Mouse (Mus musculus) forebrain, embryonic 11.5 days (tissue): ENCODE results near the gene Sdccag8. TPM values are rescaled to one million over a fixed set of nuclear protein-coding genes. Genes with fewer than 3 reads are reported as not detected.
"Not testable (repeated sequence)": the region's sequence is repeated elsewhere in the genome, so short reads cannot be mapped to it uniquely, and the experiment has no call there.

Experiments
- ATAC-seq: fragments of 200-750 bp; cut with Nextera tagmentation; replicated peaks from 2 replicates; pipeline ENCODE4 v1.8.0; 2017; ENCODE audit warnings: moderate TSS enrichment; ENCODE audit not compliant: low FRiP score
- DNase-seq: peaks from one replicate; pipeline ENCODE4 v3.0.0-alpha.2; 2017; ENCODE audit warnings: low spot score
- H3K27ac ChIP-seq: fragments of 300-500 bp; sonication (generic); 2 replicates; pipeline ENCODE4 v1.5.1; 2014; ENCODE audit warnings: low read depth, low read length
- H3K27me3 ChIP-seq: fragments of 300-500 bp; sonication (generic); 2 replicates; pipeline ENCODE4 v1.6.1; 2014; ENCODE audit warnings: mild to moderate bottlenecking, low read length, mixed read lengths; ENCODE audit not compliant: control insufficient read depth, insufficient read depth
- H3K36me3 ChIP-seq: fragments of 300-500 bp; sonication (generic); 2 replicates; pipeline ENCODE4 v1.6.1; 2014; ENCODE audit warnings: mild to moderate bottlenecking, low read length, moderate library complexity, mixed read lengths; ENCODE audit not compliant: control insufficient read depth, insufficient read depth
- H3K4me1 ChIP-seq: fragments of 300-500 bp; sonication (generic); replicated peaks from 2 replicates; pipeline ENCODE4 v1.6.1; 2014; ENCODE audit warnings: low read length, mixed read lengths; ENCODE audit not compliant: control insufficient read depth, insufficient read depth
- H3K4me2 ChIP-seq: fragments of 300-500 bp; sonication (generic); 2 replicates; pipeline ENCODE4 v1.6.1; 2014; ENCODE audit warnings: low read depth, mild to moderate bottlenecking, low read length, moderate library complexity, mixed read lengths; ENCODE audit not compliant: severe bottlenecking
- H3K4me3 ChIP-seq: fragments of 300-500 bp; sonication (generic); 2 replicates; pipeline ENCODE4 v1.5.1; 2014; ENCODE audit warnings: low read depth, low read length
- H3K9ac ChIP-seq: fragments of 300-500 bp; sonication (generic); 2 replicates; pipeline ENCODE4 v1.6.1; 2014; ENCODE audit warnings: low read length
- H3K9me3 ChIP-seq: fragments of 300-500 bp; sonication (generic); 2 replicates; pipeline ENCODE4 v1.6.1; 2016; ENCODE audit warnings: low read length, mixed read lengths; ENCODE audit not compliant: control insufficient read depth
- WGBS: fragments of 180-500 bp; shearing (Covaris S2); extraction: QIAGEN DNeasy Blood & Tissue Kit; methylation state at CpG from one replicate; pipeline ENCODE4 v1.1.7; 2014; 5-methylcytosine and 5-hydroxymethylcytosine counted together
- polyA plus RNA-seq: library from polyadenylated mRNA; unstranded; fragments of >200 nt; fragmentation: Nextera tagmentation; extraction: Ambion mirVana; gene quantifications from 2 replicates; pipeline ENCODE4 v1.2.1, GENCODE M21; 2014

Gene Sdccag8
- polyA plus RNA-seq, 1 experiment from 2014 or later: 21.1 TPM

GRCm38 (mm10) chr1:176932320-176932950, 118.0 kb downstream of the Sdccag8 start:
- Histone ChIP-seq H3K36me3 (no peaks in the 10 kb centered on the region), H3K9ac (no peak overlapping the region), H3K4me1 (peaks cover 3% of the 10 kb centered on the region; the same call in 1 of the 2 replicates), H3K4me2 (no peak overlapping the region), H3K27ac (no peak overlapping the region), H3K27me3 (no peaks in the 10 kb centered on the region), H3K9me3 (no peaks in the 10 kb centered on the region), H3K4me3 (no peak overlapping the region)
- no peak for ATAC-seq
- WGBS: 86% methylated on average over 12 of the region's 12 CpGs
- no peak for DNase-seq

GRCm38 (mm10) chr1:176933319-176933718, 118.9 kb downstream of the Sdccag8 start:
- WGBS: 72% methylated on average over 7 of the region's 7 CpGs
- H3K9ac ChIP-seq: no peak overlapping the region
- H3K36me3 ChIP-seq: no peaks in the 10 kb centered on the region
- peaks cover 3% of the 10 kb centered on the region; the same call in 1 of the 2 replicates for H3K4me1 ChIP-seq
- no peaks in the 10 kb centered on the region for H3K27me3 ChIP-seq
- no peak for DNase-seq
- H3K27ac ChIP-seq: no peak overlapping the region
- no peak for ATAC-seq
- H3K4me2 ChIP-seq: no peak overlapping the region
- no peaks in the 10 kb centered on the region for H3K9me3 ChIP-seq
- no peak overlapping the region for H3K4me3 ChIP-seq

- no peak for DNase-seq
- no peak overlapping the region for H3K9ac ChIP-seq
- H3K36me3 ChIP-seq: no peaks in the 10 kb centered on the region
- no peaks in the 10 kb centered on the region for H3K9me3 ChIP-seq
- H3K4me3 ChIP-seq: no peak overlapping the region
- no peaks in the 10 kb centered on the region for H3K27me3 ChIP-seq
- H3K4me2 ChIP-seq: no peak overlapping the region
- no peak overlapping the region for H3K27ac ChIP-seq
- WGBS: 74% methylated on average over 13 of the region's 13 CpGs
- ATAC-seq: no peak; the same call in 1 of the 2 replicates
- H3K4me1 ChIP-seq: 0 out of 2 replicates have a peak, but pooled peaks cover 3% of the 10 kb centered on the region
Measured at GRCm38 (mm10) chr1:176934043-176934762, 119.7 kb downstream of the Sdccag8 start.

GRCm38 (mm10) chr1:176939901-176940341, 125.5 kb downstream of the Sdccag8 start:
- Histone ChIP-seq H3K4me3 (no peak overlapping the region), H3K9ac (no peak overlapping the region), H3K27ac (no peak overlapping the region), H3K27me3 (no peaks in the 10 kb centered on the region), H3K4me2 (no peak overlapping the region), H3K4me1 (no peaks in the 10 kb centered on the region), H3K36me3 (no peaks in the 10 kb centered on the region), H3K9me3 (no peaks in the 10 kb centered on the region)
- ATAC-seq (no peak), DNase-seq (no peak)
- WGBS: 78% methylated on average over 8 of the region's 8 CpGs

- not testable (repeated sequence) for H3K27me3 ChIP-seq, DNase-seq, H3K4me2 ChIP-seq, H3K27ac ChIP-seq, H3K4me3 ChIP-seq, H3K4me1 ChIP-seq, H3K9ac ChIP-seq, ATAC-seq, H3K36me3 ChIP-seq, H3K9me3 ChIP-seq
Measured at GRCm38 (mm10) chr1:176941286-176941990, 127.0 kb downstream of the Sdccag8 start.

GRCm38 (mm10) chr1:176943126-176943525, 128.7 kb downstream of the Sdccag8 start:
- Histone ChIP-seq H3K27me3 (no peaks in the 10 kb centered on the region), H3K4me3 (no peak overlapping the region), H3K9me3 (no peaks in the 10 kb centered on the region), H3K4me2 (no peak overlapping the region), H3K36me3 (no peaks in the 10 kb centered on the region), H3K4me1 (peaks cover 8% of the 10 kb centered on the region; the same call in 1 of the 2 replicates), H3K27ac (no peak overlapping the region), H3K9ac (no peak overlapping the region)
- ATAC-seq (no peak), DNase-seq (no peak)
- 94% methylated on average over 5 of the region's 5 CpGs for WGBS

GRCm38 (mm10) chr1:176943987-176944386, 129.5 kb downstream of the Sdccag8 start:
- Histone ChIP-seq H3K9ac (no peak overlapping the region), H3K4me2 (no peak overlapping the region), H3K4me3 (no peak overlapping the region), H3K27ac (no peak overlapping the region), H3K4me1 (peaks cover 9% of the 10 kb centered on the region; the same call in 1 of the 2 replicates), H3K36me3 (no peaks in the 10 kb centered on the region), H3K27me3 (no peaks in the 10 kb centered on the region), H3K9me3 (no peaks in the 10 kb centered on the region)
- ATAC-seq (no peak), DNase-seq (no peak)
- 90% methylated on average over 5 of the region's 5 CpGs for WGBS

GRCm38 (mm10) chr1:176944458-176945174, 130.2 kb downstream of the Sdccag8 start:
- Histone ChIP-seq H3K4me3 (no peak overlapping the region), H3K9me3 (no peaks in the 10 kb centered on the region), H3K36me3 (no peaks in the 10 kb centered on the region), H3K4me1 (peaks cover 11% of the 10 kb centered on the region; the same call in 1 of the 2 replicates), H3K27ac (no peak overlapping the region), H3K4me2 (no peak overlapping the region), H3K9ac (no peak overlapping the region), H3K27me3 (no peaks in the 10 kb centered on the region)
- ATAC-seq (peak; percentile 49; the same call in 1 of the 2 replicates), DNase-seq (no peak)
- 66% methylated on average over 8 of the region's 8 CpGs for WGBS
